Mouse (Mus musculus) G1E (cell line): ENCODE data around the gene Musk.

Experiments used
- CTCF ChIP-seq: IDR thresholded peaks from 2 replicates; pipeline ENCODE4 v1.5.1; 2012; ENCODE audit warnings: low read depth, low read length, inconsistent platforms, mixed read lengths
- GATA1 ChIP-seq: IDR thresholded peaks from 2 replicates; pipeline ENCODE4 v1.6.1; 2012; ENCODE audit warnings: borderline replicate concordance, low read length, inconsistent platforms, mixed read lengths
- GATA2 ChIP-seq: IDR thresholded peaks from 2 replicates; pipeline ENCODE4 v1.6.1; 2012; ENCODE audit warnings: low read depth, low read length, inconsistent platforms, borderline replicate concordance
- TAL1 ChIP-seq: conservative IDR thresholded peaks from 2 replicates; pipeline ENCODE4 v1.6.1; 2012; ENCODE audit warnings: low read depth, low read length, inconsistent platforms, mixed read lengths

DNA sequence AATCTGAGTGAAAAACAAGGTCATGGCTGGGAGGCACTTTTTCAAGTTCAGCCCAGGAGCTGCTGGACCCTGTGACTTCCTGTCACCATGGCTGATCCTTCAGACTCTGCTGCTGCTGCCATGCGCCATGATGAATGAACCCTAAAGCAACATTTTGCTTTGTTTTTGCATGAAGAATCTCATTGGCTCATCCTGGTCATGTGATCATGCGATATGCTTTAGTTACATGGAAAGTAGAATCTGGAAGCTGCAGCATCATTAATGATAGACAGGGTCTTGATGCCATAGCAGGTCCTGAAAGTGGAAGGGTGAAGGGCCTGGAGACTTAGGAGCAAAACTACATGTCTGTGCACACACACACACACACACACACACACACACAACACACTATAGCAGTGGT lies 15.8 kb upstream of the Musk start:
- TF ChIP-seq TAL1 (no peak), CTCF (no peak), GATA2 (no peak), GATA1 (no peak)
